ENCODE assay signal across 16 mouse cellular contexts in the genomic region with DNA sequence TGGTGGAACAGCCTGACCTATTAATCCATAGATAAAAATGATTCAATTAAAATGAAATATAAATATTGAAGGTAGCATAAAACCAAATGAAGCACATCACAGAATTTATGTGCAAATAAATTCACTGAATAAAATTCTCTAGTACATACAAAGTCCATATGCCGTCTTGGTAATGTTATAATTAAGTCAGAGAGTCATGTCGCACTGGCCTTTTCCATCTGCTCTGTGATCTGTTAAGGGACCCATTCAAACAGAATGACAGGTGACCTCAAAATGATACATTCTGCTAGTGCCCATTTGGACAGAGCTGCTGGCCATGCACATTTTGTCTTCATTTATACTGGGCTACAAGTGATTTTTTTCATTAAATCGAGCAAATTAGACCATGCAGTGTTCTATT.
"Had no signal": no experiment of that assay in that cellular context is flagged by ENCODE, and none has a peak within 500 bp of the region (broad histone marks: within the 10 kb centered on the region; RNA-seq: fewer than 3 reads in every experiment).

No protein-coding gene starts in this region.

- H3K36me3 ChIP-seq: liver, embryonic 13.5 days; neural tube, embryonic 13.5 days; stomach, embryonic 15.5 days had no signal

- H3K27ac ChIP-seq: left cerebral cortex, adult 2 months; liver, embryonic 13.5 days; neural tube, embryonic 13.5 days; stomach, embryonic 15.5 days had no signal

- DNase-seq: kidney, adult 11 months; kidney, postnatal 25 days; layer of hippocampus, postnatal 36 days; liver, embryonic 13.5 days; lung, adult 2 months; lung, postnatal 14 days; lung, postnatal 4 days; midbrain, embryonic 14.5 days; retina, postnatal 1 day; right cerebral cortex, postnatal 25 days; spleen, adult 18-20 months; thymus, postnatal 25 days had no signal

- H3K9ac ChIP-seq: liver, embryonic 13.5 days; neural tube, embryonic 13.5 days; stomach, embryonic 15.5 days had no signal

- H3K4me2 ChIP-seq: liver, embryonic 13.5 days; midbrain, embryonic 11.5 days; stomach, embryonic 15.5 days had no signal

- H3K4me3 ChIP-seq: left cerebral cortex, adult 2 months; liver, embryonic 13.5 days; neural tube, embryonic 13.5 days; stomach, embryonic 15.5 days had no signal

- H3K4me1 ChIP-seq: liver, embryonic 13.5 days; stomach, embryonic 15.5 days had no signal

- H3K9me3 ChIP-seq: liver, embryonic 13.5 days; neural tube, embryonic 13.5 days; stomach, embryonic 15.5 days had no signal

- H3K27me3 ChIP-seq: liver, embryonic 13.5 days; neural tube, embryonic 13.5 days; stomach, embryonic 15.5 days had no signal
